Mouse (Mus musculus): ENCODE data around the gene Mtm1. TPM values are rescaled to one million over a fixed set of nuclear protein-coding genes. Genes with fewer than 3 reads are reported as not detected.

Gene Mtm1
- polyA plus RNA-seq, 1 experiment from 2014 or later = 5.3 TPM

DNA sequence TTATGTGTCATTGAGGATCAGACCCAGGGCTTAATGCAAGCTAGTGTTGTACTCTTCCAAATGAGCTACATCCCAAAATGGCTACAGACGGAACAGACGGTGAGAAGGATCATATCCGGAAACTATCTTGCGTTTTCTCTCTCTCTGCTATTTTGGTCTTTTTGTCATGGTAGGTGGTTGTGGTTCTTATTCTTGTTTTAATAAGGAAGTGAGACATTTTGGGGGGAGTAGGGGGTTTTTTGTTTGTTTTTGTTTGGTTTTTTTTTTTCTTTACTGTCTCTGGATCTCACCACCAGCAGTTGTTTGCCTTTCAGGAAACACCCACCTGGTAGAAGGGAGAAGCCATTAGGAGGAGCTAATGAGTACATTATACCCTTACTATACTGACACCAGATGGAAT is 50.3 kb downstream of the Mtm1 start:
- Histone ChIP-seq H3K36me3 (ENCODE audit: control insufficient read depth, insufficient read depth) (no peaks in the 10 kb centered on the region; the same call in 1 of the 2 replicates), H3K4me1 (ENCODE audit: control insufficient read depth, insufficient read depth, low read length) (no peaks in the 10 kb centered on the region), H3K9me3 (replicated peaks; ENCODE audit: control insufficient read depth, low read length) (no peaks in the 10 kb centered on the region), H3K27ac (ENCODE audit: low read length) (no peak overlapping the region), H3K9ac (ENCODE audit: low read length) (no peak overlapping the region), H3K4me2 (ENCODE audit: low read depth, low read length) (no peak overlapping the region), H3K27me3 (ENCODE audit: control insufficient read depth, insufficient read depth, low read length) (no peaks in the 10 kb centered on the region), H3K4me3 (ENCODE audit: low read length) (no peak overlapping the region)
- ATAC-seq (replicated peaks; ENCODE audit: extremely low read depth, insufficient read depth, low FRiP score) = no peak
- 96% methylated on average over 4 of the region's 4 CpGs for WGBS

DNA sequence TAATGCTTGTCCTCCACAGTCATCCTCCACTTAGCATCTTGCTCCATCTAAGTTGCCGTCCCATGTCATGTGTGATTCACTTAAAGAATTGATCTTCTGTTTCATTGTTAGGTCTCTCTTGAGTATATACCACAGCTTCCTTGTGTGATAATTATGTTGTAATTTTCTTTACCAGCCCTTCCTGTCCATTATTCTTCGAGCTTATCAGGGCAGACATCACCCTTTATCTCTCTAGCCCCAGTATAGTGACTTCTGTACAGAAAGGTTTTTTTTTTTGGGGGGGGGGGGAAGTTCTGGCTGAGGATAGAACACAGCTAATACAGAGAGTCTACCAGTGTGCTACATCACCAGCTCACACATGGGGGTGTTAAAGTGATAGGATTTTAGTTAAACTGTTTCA is 53.7 kb downstream of the Mtm1 start:
- Histone ChIP-seq H3K36me3 (ENCODE audit: control insufficient read depth, insufficient read depth) (no peaks in the 10 kb centered on the region; the same call in 1 of the 2 replicates), H3K27me3 (ENCODE audit: control insufficient read depth, insufficient read depth, low read length) (no peaks in the 10 kb centered on the region), H3K4me2 (ENCODE audit: low read depth, low read length) (no peak overlapping the region), H3K9ac (ENCODE audit: low read length) (no peak overlapping the region), H3K4me3 (ENCODE audit: low read length) (no peak overlapping the region), H3K27ac (ENCODE audit: low read length) (no peak overlapping the region), H3K9me3 (replicated peaks; ENCODE audit: control insufficient read depth, low read length) (no peaks in the 10 kb centered on the region), H3K4me1 (ENCODE audit: control insufficient read depth, insufficient read depth, low read length) (no peaks in the 10 kb centered on the region)
- ATAC-seq (replicated peaks; ENCODE audit: extremely low read depth, insufficient read depth, low FRiP score) = no peak
- 59% methylated on average over 2 of the region's 2 CpGs for WGBS

DNA sequence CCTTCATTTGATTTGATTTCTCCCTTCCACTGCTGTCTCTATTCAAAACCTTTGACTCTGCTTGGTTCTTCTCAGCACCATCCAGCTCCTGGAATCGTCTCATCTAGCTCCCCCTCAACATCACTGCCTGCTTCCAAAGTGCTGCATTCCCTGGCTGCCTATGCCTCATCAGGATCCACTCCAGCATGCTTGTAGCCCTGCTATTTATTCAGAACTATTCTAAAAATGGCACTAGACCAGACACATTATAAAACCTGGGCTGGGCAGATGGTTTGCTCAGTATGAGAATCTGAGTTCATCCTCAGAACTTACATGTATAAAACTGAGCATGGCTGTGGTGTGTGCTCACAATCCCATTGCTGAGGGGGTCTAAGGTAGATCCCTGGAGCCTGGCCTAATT is 58.4 kb downstream of the Mtm1 start:
- H3K27me3 ChIP-seq (ENCODE audit: control insufficient read depth, insufficient read depth, low read length) = no peaks in the 10 kb centered on the region
- no peaks in the 10 kb centered on the region for H3K36me3 ChIP-seq (ENCODE audit: control insufficient read depth, insufficient read depth)
- no peak overlapping the region for H3K9ac ChIP-seq (ENCODE audit: low read length)
- H3K4me2 ChIP-seq (ENCODE audit: low read depth, low read length) = no peak overlapping the region
- no peak overlapping the region for H3K27ac ChIP-seq (ENCODE audit: low read length)
- no peaks in the 10 kb centered on the region for H3K9me3 ChIP-seq (replicated peaks; ENCODE audit: control insufficient read depth, low read length)
- H3K4me3 ChIP-seq (ENCODE audit: low read length) = no peak overlapping the region
- no peaks in the 10 kb centered on the region for H3K4me1 ChIP-seq (ENCODE audit: control insufficient read depth, insufficient read depth, low read length)
- WGBS = 54% methylated on average over 1 of the region's 1 CpGs
- no peak for ATAC-seq (replicated peaks; ENCODE audit: extremely low read depth, insufficient read depth, low FRiP score)

DNA sequence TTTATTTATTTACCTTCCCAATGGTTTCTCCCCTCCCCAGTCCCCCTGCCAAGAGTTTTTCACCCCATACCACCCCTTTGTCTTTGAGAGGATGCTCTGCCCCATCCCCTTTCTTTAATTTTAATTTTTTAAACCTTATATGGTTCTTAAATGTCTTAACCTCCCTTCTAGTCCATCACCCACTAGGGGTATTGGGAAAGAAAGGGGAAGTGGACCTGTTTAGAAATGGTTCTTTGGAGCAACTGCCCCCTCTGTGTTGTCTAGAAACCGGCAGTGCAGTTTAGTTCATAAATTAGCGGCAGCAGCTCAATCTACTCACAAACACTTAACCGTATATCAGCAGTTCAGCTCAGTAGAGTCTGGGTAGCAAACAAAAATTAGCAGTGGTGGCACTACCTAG is 63.6 kb downstream of the Mtm1 start:
- H3K4me1 ChIP-seq (ENCODE audit: control insufficient read depth, insufficient read depth, low read length) = no peaks in the 10 kb centered on the region
- H3K9me3 ChIP-seq (replicated peaks; ENCODE audit: control insufficient read depth, low read length) = no peaks in the 10 kb centered on the region
- H3K27ac ChIP-seq (ENCODE audit: low read length) = no peak overlapping the region
- no peaks in the 10 kb centered on the region for H3K27me3 ChIP-seq (ENCODE audit: control insufficient read depth, insufficient read depth, low read length)
- no peak overlapping the region for H3K4me2 ChIP-seq (ENCODE audit: low read depth, low read length)
- no peak overlapping the region for H3K9ac ChIP-seq (ENCODE audit: low read length)
- no peak overlapping the region for H3K4me3 ChIP-seq (ENCODE audit: low read length)
- H3K36me3 ChIP-seq (ENCODE audit: control insufficient read depth, insufficient read depth) = no peaks in the 10 kb centered on the region
- 82% methylated on average over 3 of the region's 3 CpGs for WGBS
- ATAC-seq (replicated peaks; ENCODE audit: extremely low read depth, insufficient read depth, low FRiP score) = no peak

DNA sequence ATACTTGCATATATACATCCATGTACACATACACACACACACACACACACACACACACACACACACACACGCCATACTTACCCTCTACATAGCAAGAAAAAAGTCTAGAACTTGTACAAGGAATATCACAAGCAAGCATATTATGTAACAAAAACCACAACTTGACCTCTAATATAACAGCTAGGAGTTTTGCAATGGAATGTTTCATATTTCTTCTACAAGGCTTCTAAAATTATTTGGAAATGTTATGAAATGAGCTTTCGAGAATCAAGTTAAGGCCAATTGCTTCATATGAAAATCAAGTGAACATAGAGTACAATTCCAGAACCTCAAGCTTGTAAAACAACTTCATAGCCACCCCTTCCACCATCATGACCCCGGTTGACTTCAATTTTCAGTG is 74.9 kb downstream of the Mtm1 start:
- H3K36me3 ChIP-seq (ENCODE audit: control insufficient read depth, insufficient read depth) = no peaks in the 10 kb centered on the region
- no peak for ATAC-seq (replicated peaks; ENCODE audit: extremely low read depth, insufficient read depth, low FRiP score)
- H3K4me1 ChIP-seq (ENCODE audit: control insufficient read depth, insufficient read depth, low read length) = no peaks in the 10 kb centered on the region
- H3K27me3 ChIP-seq (ENCODE audit: control insufficient read depth, insufficient read depth, low read length) = no peaks in the 10 kb centered on the region
- WGBS = 77% methylated on average over 3 of the region's 3 CpGs
- no peak overlapping the region for H3K27ac ChIP-seq (ENCODE audit: low read length)
- H3K4me3 ChIP-seq (ENCODE audit: low read length) = no peak overlapping the region
- H3K9ac ChIP-seq (ENCODE audit: low read length) = no peak overlapping the region
- no peak overlapping the region for H3K4me2 ChIP-seq (ENCODE audit: low read depth, low read length)
- no peaks in the 10 kb centered on the region for H3K9me3 ChIP-seq (replicated peaks; ENCODE audit: control insufficient read depth, low read length)

DNA sequence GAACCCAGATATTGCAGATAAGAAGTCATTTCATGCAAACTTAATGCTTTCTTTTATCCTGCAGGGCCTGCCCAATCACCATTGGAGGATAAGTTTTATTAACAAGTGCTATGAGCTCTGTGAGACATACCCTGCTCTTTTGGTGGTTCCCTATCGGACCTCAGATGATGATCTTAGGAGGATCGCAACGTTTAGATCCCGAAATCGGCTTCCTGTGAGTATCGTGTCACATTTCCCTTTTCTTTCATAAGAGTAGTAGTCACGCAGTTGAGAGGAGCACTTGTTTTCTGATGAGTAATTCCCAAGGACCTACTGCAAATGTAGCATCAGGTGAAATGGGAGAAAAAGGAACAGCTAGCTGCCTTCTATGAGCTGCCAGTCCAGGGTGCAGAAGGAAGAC is 76.5 kb downstream of the Mtm1 start:
- Histone ChIP-seq H3K9me3 (replicated peaks; ENCODE audit: control insufficient read depth, low read length) (no peaks in the 10 kb centered on the region), H3K4me1 (ENCODE audit: control insufficient read depth, insufficient read depth, low read length) (no peaks in the 10 kb centered on the region), H3K27me3 (ENCODE audit: control insufficient read depth, insufficient read depth, low read length) (no peaks in the 10 kb centered on the region), H3K9ac (ENCODE audit: low read length) (no peak overlapping the region), H3K27ac (ENCODE audit: low read length) (no peak overlapping the region), H3K36me3 (ENCODE audit: control insufficient read depth, insufficient read depth) (no peaks in the 10 kb centered on the region), H3K4me2 (ENCODE audit: low read depth, low read length) (no peak overlapping the region), H3K4me3 (ENCODE audit: low read length) (no peak overlapping the region)
- 83% methylated on average over 7 of the region's 7 CpGs for WGBS
- no peak for ATAC-seq (replicated peaks; ENCODE audit: extremely low read depth, insufficient read depth, low FRiP score)

DNA sequence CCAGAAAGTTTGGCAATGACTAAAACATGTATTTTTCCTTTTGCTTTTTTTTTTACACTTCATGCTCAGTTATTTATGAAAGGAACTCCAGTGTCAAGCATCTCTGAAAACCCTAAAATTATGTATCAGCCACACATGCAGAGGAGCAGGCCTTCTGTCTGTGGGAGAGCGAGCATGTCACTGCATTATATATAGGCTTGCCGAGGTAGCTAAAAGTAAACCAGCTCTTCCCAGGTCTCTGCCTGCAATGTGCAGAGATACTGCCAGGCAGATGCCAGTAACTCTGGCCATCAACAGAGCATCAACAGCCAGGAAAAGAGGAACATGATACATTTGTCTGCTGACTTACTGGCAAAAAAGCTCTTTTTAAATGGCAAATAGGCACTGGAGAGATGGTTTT is 83.6 kb downstream of the Mtm1 start:
- WGBS = 88% methylated on average over 2 of the region's 2 CpGs
- H3K27ac ChIP-seq (ENCODE audit: low read length) = no peak overlapping the region
- no peaks in the 10 kb centered on the region for H3K9me3 ChIP-seq (replicated peaks; ENCODE audit: control insufficient read depth, low read length)
- no peak for ATAC-seq (replicated peaks; ENCODE audit: extremely low read depth, insufficient read depth, low FRiP score)
- H3K4me1 ChIP-seq (ENCODE audit: control insufficient read depth, insufficient read depth, low read length) = no peaks in the 10 kb centered on the region
- H3K27me3 ChIP-seq (ENCODE audit: control insufficient read depth, insufficient read depth, low read length) = no peaks in the 10 kb centered on the region
- no peak overlapping the region for H3K4me2 ChIP-seq (ENCODE audit: low read depth, low read length)
- no peak overlapping the region for H3K4me3 ChIP-seq (ENCODE audit: low read length)
- no peaks in the 10 kb centered on the region for H3K36me3 ChIP-seq (ENCODE audit: control insufficient read depth, insufficient read depth)
- H3K9ac ChIP-seq (ENCODE audit: low read length) = no peak overlapping the region

DNA sequence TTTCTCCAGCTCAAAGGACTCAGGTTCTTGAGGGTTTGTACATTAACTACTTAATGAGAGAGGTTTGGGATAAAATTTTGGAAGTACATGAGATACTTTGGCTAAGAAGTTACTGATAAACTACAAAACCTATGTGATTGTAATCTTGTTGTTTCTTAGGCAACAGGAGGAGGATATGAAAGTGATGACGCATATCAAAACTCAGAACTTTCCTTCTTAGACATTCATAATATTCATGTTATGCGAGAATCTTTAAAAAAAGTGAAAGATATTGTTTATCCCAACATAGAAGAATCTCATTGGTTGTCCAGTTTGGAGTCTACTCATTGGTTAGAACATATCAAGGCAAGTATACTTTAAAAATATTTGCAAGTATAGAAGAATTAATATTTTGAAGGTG is 85.4 kb downstream of the Mtm1 start:
- no peaks in the 10 kb centered on the region for H3K4me1 ChIP-seq (ENCODE audit: control insufficient read depth, insufficient read depth, low read length)
- no peak overlapping the region for H3K9ac ChIP-seq (ENCODE audit: low read length)
- no peaks in the 10 kb centered on the region for H3K27me3 ChIP-seq (ENCODE audit: control insufficient read depth, insufficient read depth, low read length)
- H3K4me2 ChIP-seq (ENCODE audit: low read depth, low read length) = no peak overlapping the region
- ATAC-seq (replicated peaks; ENCODE audit: extremely low read depth, insufficient read depth, low FRiP score) = no peak
- no peak overlapping the region for H3K4me3 ChIP-seq (ENCODE audit: low read length)
- no peaks in the 10 kb centered on the region for H3K9me3 ChIP-seq (replicated peaks; ENCODE audit: control insufficient read depth, low read length)
- no peaks in the 10 kb centered on the region for H3K36me3 ChIP-seq (ENCODE audit: control insufficient read depth, insufficient read depth)
- no peak overlapping the region for H3K27ac ChIP-seq (ENCODE audit: low read length)
- WGBS = 83% methylated on average over 2 of the region's 2 CpGs

DNA sequence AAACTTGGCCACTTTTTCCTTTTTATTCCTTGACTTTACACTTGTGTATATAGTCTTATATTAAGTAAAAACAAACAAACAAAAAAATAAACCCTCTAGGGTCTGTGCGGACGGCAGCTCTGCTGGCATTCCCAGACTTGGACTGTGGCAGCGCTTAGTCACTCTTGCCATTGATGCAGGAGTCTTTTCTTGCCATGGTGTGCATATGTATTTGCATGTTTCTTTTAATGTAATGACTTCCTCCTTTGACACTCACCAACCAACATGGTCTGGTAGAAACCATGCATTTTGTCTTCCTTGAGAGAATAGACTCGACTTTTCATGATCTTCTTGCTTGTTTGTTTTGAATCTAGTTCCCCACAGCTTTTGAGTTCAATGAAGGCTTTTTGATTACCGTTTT is 91.6 kb downstream of the Mtm1 start:
- Histone ChIP-seq H3K9me3 (replicated peaks; ENCODE audit: control insufficient read depth, low read length) (no peaks in the 10 kb centered on the region), H3K36me3 (ENCODE audit: control insufficient read depth, insufficient read depth) (no peaks in the 10 kb centered on the region), H3K27me3 (ENCODE audit: control insufficient read depth, insufficient read depth, low read length) (no peaks in the 10 kb centered on the region; the same call in 1 of the 2 replicates), H3K4me2 (ENCODE audit: low read depth, low read length) (no peak overlapping the region), H3K9ac (ENCODE audit: low read length) (no peak overlapping the region), H3K4me1 (ENCODE audit: control insufficient read depth, insufficient read depth, low read length) (no peaks in the 10 kb centered on the region), H3K27ac (ENCODE audit: low read length) (no peak overlapping the region), H3K4me3 (ENCODE audit: low read length) (no peak overlapping the region)
- WGBS = 85% methylated on average over 5 of the region's 5 CpGs
- ATAC-seq (replicated peaks; ENCODE audit: extremely low read depth, insufficient read depth, low FRiP score) = no peak

DNA sequence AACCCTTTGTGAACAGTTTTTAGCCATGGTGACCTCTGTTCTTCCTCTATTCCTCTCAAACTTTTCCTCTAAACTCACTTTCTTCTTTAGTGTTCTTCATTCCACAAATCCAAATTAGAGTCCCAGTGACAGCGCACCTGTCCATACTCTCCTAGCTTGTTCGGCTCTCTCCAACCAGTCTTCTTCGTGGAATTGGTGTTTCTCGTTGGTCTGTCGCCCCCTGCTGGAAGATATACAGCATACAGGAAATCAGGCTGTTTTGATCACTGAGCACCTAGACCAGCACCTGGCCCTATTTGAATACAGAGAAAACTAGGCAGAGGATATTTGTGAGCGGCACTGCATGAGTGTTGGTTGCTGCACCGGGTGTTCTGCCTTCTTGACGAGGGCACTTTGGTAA is 100.7 kb downstream of the Mtm1 start:
- Histone ChIP-seq H3K4me1 (ENCODE audit: control insufficient read depth, insufficient read depth, low read length) (no peaks in the 10 kb centered on the region), H3K36me3 (ENCODE audit: control insufficient read depth, insufficient read depth) (no peaks in the 10 kb centered on the region), H3K27me3 (ENCODE audit: control insufficient read depth, insufficient read depth, low read length) (peaks cover 2% of the 10 kb centered on the region; the same call in 1 of the 2 replicates), H3K9ac (ENCODE audit: low read length) (no peak overlapping the region), H3K27ac (ENCODE audit: low read length) (no peak overlapping the region), H3K4me2 (ENCODE audit: low read depth, low read length) (no peak overlapping the region), H3K9me3 (replicated peaks; ENCODE audit: control insufficient read depth, low read length) (no peaks in the 10 kb centered on the region), H3K4me3 (ENCODE audit: low read length) (no peak overlapping the region)
- WGBS = 32% methylated on average over 8 of the region's 8 CpGs
- ATAC-seq (replicated peaks; ENCODE audit: extremely low read depth, insufficient read depth, low FRiP score) = no peak
